Mouse (Mus musculus): ENCODE data around the gene Gm960.

The Gm960 gene

DNA sequence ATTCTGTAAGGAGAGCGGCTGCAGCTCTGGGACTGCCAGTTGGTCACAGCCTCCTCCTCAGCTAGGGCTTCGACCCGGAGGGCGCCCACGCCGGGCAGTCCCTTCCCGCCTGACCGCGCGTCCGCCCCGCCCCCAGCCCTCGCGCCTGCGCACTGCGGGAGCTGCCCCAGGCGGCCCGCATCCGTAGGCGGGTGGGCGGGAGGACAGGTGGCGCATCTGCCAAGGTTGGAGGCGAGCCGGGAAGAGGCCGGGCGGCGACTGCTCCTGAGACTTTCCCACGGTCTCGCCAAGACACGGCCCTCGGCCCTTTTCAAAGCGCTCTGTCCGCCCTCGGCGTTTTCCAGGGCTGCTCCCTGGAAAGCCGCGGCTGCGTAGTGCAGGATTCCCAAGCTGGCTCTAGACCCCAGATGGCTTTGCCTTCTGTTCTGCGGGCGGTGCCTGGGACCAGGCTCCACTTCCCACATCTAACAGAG lies at the start of gene Gm960:
TSS of gene Gm960 (minus strand) at position 464 of the 473 bp plus-strand sequence.
- DNase-seq (ENCODE audit: low spot score): no peak

GRCm38 (mm10) chr19:4747631-4748312 lies 49.3 kb upstream of the Gm960 start:
- no peak for DNase-seq (ENCODE audit: low spot score)

- no peak for DNase-seq (ENCODE audit: low spot score)
Measured at GRCm38 (mm10) chr19:4746611-4747010, 48.1 kb upstream of the Gm960 start.

DNA sequence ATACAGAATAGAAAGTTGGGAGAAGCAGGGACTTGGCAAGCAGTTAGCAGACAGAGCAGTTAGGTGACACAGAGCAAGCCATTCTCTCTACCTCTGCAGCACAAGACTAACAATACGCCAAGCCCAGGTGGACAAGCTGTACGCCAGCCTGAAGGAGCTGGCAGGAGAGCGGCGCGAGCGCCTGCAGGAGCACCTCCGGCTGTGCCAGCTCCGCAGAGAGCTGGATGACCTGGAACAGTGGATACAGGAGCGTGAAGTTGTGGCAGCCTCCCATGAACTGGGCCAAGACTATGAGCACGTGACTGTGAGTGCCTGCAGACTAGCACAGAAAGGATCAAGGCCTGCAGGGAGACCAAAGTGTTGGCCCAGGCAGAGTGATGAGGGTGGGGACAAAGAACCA lies 47.2 kb upstream of the Gm960 start:
- no peak for DNase-seq (ENCODE audit: low spot score)

DNA sequence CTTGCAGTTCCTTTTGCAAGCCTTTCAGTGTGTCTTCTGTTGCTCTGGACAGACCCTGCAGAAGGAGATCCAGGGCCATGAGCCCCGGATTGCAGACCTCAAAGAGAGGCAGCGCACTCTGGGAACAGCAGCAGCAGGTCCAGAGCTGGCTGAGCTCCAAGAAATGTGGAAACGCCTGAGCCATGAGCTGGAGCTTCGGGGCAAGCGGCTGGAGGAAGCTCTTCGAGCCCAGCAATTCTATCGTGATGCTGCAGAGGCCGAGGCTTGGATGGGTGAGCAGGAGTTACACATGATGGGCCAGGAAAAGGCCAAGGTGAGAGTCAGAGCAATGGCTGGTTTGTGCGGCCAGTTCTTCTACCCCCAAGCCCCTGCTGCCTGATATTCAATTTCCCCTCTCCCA lies 46.6 kb upstream of the Gm960 start:
- DNase-seq (ENCODE audit: low spot score): no peak

GRCm38 (mm10) chr19:4744026-4744425 lies 45.6 kb upstream of the Gm960 start:
- DNase-seq (ENCODE audit: low spot score): no peak

GRCm38 (mm10) chr19:4743524-4743923 lies 45.1 kb upstream of the Gm960 start:
- no peak for DNase-seq (ENCODE audit: low spot score)

DNA sequence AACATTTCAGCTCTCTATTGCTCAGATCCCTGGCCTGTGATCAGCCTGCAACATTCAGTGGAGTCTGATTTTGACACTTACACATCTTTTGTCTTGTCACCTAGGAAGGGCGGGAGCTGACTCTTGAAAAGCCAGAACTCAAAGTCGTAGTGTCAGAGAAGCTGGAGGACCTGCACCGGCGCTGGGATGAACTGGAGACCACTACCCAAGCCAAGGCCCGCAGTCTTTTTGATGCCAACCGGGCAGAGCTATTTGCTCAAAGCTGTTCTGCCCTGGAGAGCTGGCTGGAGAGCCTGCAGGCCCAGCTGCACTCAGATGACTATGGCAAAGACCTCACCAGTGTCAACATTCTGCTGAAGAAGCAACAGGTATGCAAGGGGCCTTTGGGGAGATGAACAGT lies 43.8 kb upstream of the Gm960 start:
- DNase-seq (ENCODE audit: low spot score): no peak

GRCm38 (mm10) chr19:4741482-4741881 lies 43.0 kb upstream of the Gm960 start:
- no peak for DNase-seq (ENCODE audit: low spot score)

GRCm38 (mm10) chr19:4739762-4740161 lies 41.3 kb upstream of the Gm960 start:
- no peak for DNase-seq (ENCODE audit: low spot score)

DNA sequence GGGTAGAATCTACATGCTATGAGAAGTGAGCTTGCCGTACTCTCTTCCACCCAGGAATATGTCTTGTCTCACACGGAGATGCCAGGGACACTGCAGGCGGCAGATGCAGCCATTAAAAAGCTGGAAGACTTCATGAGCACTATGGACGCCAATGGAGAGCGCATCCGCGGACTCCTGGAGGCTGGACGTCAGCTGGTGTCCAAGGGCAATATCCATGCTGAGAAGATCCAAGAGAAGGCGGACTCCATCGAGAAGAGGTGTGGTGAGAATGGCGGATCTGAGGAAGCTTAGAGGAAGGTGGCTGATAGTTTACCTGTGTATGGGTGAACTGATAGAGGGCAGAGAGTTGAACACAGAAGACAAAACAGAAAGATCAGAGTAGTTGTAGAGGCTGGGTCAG lies 40.6 kb upstream of the Gm960 start:
- no peak for DNase-seq (ENCODE audit: low spot score)

DNA sequence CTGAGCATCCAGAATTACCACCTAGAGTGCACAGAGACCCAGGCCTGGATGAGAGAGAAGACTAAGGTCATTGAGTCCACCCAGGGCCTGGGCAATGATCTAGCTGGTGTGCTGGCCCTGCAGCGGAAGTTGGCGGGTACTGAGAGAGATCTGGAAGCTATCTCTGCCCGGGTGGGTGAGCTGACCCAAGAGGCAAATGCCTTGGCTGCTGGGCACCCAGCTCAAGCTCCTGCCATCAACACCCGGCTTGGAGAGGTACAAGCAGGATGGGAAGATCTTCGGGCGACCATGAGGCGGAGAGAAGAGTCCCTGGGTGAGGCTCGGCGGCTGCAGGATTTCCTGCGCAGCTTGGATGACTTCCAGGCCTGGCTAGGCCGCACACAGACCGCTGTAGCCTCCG lies 39.4 kb upstream of the Gm960 start:
- no peak for DNase-seq (ENCODE audit: low spot score)

- no peak for DNase-seq (ENCODE audit: low spot score)
Measured at GRCm38 (mm10) chr19:4733052-4733451, 34.6 kb upstream of the Gm960 start.

GRCm38 (mm10) chr19:4729186-4729585 lies 30.7 kb upstream of the Gm960 start:
- no peak for DNase-seq (ENCODE audit: low spot score)

DNA sequence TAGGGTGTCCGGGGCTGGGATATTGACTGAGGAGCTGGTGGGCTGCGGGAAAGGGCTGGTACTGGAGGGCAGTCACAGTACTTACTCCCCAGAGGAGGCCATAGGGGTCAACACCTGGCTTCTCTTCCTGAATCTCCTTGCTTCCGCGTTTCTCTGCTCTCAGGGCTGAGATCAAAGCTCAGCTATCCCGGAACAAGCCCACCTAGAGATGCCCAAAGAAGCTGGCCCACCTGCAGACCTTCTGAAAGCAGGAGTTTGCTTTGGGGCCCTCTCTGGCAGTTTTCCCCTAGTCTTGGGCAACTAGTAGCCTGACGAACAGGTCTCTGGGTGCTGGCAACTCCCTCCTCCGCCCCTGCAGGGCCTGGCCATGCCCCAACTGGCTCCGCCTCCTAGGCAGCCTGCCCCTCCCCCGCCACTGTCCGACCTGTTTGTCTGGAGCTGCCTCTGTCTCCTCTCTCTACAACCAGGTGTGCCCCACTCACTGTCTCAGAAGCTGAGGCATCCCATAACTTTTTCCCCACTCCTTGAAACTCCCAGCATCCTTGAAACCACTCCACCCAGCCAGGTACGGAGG lies 22.3 kb upstream of the Gm960 start:
- peak; percentile 35 for DNase-seq (ENCODE audit: low spot score)

- no peak for DNase-seq (ENCODE audit: low spot score)
Measured at GRCm38 (mm10) chr19:4720112-4720511, 21.6 kb upstream of the Gm960 start.

GRCm38 (mm10) chr19:4719351-4719764 lies 20.9 kb upstream of the Gm960 start:
- no peak for DNase-seq (ENCODE audit: low spot score)

- DNase-seq (ENCODE audit: low spot score): no peak
Measured at GRCm38 (mm10) chr19:4718716-4719115, 20.2 kb upstream of the Gm960 start.

DNA sequence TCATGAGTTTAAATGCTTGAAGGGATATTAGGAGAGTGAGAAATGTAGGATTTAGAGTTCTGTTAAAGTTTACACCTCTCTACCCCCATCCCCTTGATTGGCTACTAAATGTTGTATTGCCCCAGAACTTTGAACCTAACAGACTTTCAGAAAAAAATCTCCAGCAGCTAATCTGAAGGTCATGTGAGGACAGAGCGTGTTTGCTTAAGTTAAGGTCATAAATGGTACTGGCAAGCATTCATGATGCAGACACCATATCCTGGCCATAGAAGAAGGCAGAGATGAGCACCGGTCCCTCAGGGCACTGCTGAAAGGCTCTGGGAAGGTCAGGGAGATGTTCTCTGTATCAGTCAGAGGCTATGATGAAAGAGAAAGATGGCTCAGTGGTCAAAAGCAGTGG lies 18.8 kb upstream of the Gm960 start:
- DNase-seq (ENCODE audit: low spot score): no peak

GRCm38 (mm10) chr19:4716756-4717155 lies 18.3 kb upstream of the Gm960 start:
- no peak for DNase-seq (ENCODE audit: low spot score)

- no peak for DNase-seq (ENCODE audit: low spot score)
Measured at GRCm38 (mm10) chr19:4713886-4714285, 15.4 kb upstream of the Gm960 start.

GRCm38 (mm10) chr19:4712781-4713526 lies 14.5 kb upstream of the Gm960 start:
- no peak for DNase-seq (ENCODE audit: low spot score)

GRCm38 (mm10) chr19:4712156-4712780 lies 13.8 kb upstream of the Gm960 start:
- DNase-seq (ENCODE audit: low spot score): no peak
